Mouse (Mus musculus) limb, embryonic 11.5 days (tissue): Measurements from ENCODE around the gene Frrs1. TPM values are rescaled to one million over a fixed set of nuclear protein-coding genes. Genes with fewer than 3 reads are reported as not detected.

ENCODE experiments used
- ATAC-seq: fragments of 200-750 bp; cut with Nextera tagmentation; 2 replicates; pipeline ENCODE4 v1.8.0; 2017; ENCODE audit warnings: low read depth; ENCODE audit not compliant: insufficient number of reproducible peaks, low FRiP score, low TSS enrichment
- DNase-seq: peaks from one replicate; pipeline ENCODE4 v3.0.0-alpha.2; 2015; ENCODE audit warnings: low spot score
- H3K27ac ChIP-seq: fragments of 300-500 bp; sonication (generic); replicated peaks from 2 replicates; pipeline ENCODE4 v1.5.1; 2014; ENCODE audit warnings: low read depth, mild to moderate bottlenecking, low read length
- H3K27me3 ChIP-seq: fragments of 300-500 bp; sonication (generic); 2 replicates; pipeline ENCODE4 v1.6.1; 2014; ENCODE audit warnings: mild to moderate bottlenecking, low read length, mixed read lengths; ENCODE audit not compliant: control insufficient read depth, insufficient read depth
- H3K36me3 ChIP-seq: fragments of 300-500 bp; sonication (generic); 2 replicates; pipeline ENCODE4 v1.6.1; 2014; ENCODE audit warnings: mild to moderate bottlenecking, low read length, moderate library complexity, mixed read lengths; ENCODE audit not compliant: control insufficient read depth, insufficient read depth
- H3K4me1 ChIP-seq: fragments of 300-500 bp; sonication (generic); 2 replicates; pipeline ENCODE4 v1.6.1; 2014; ENCODE audit warnings: low read length, mixed read lengths; ENCODE audit not compliant: control insufficient read depth, insufficient read depth
- H3K4me2 ChIP-seq: fragments of 300-500 bp; sonication (generic); 2 replicates; pipeline ENCODE4 v1.6.1; 2014; ENCODE audit warnings: low read depth, mild to moderate bottlenecking, moderate library complexity; ENCODE audit not compliant: severe bottlenecking
- H3K4me3 ChIP-seq: fragments of 300-500 bp; sonication (generic); 2 replicates; pipeline ENCODE4 v1.5.1; 2014; ENCODE audit warnings: low read depth, low read length
- H3K9ac ChIP-seq: fragments of 300-500 bp; sonication (generic); 2 replicates; pipeline ENCODE4 v1.6.1; 2014; ENCODE audit warnings: mild to moderate bottlenecking, low read length
- H3K9me3 ChIP-seq: fragments of 300-500 bp; sonication (generic); 2 replicates; pipeline ENCODE4 v1.6.1; 2016; ENCODE audit warnings: low read length; ENCODE audit not compliant: control insufficient read depth
- WGBS: fragments of 180-500 bp; shearing (Covaris S2); extraction: QIAGEN DNeasy Blood & Tissue Kit; methylation state at CpG from one replicate; pipeline ENCODE4 v1.1.7; 2014; 5-methylcytosine and 5-hydroxymethylcytosine counted together
- polyA plus RNA-seq: library from polyadenylated mRNA; unstranded; fragments of >200 nt; fragmentation: Nextera tagmentation; extraction: Ambion mirVana; gene quantifications from 2 replicates; pipeline ENCODE4 v1.2.1, GENCODE M21; 2014

The Frrs1 gene
- polyA plus RNA-seq, 1 experiment from 2014 or later = 10.7 TPM

DNA sequence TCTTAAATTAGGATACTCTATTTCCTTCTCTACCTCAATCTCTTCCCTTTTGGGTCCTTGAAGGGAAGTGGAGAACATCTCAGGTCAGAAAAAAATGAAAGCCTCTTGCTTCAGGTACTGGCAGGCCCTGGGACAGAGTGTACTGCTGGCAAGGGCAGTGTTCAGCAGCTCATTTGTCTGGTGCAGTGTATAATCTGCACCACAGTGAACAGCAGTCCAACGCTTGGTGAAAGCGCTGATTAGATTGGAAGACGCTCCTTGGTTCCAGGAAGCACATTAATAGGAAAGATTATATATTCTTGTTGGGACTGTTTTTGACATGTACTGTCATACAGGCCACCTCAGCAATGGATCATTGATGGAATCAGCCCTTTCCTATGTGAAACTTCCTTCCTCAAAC, 92.2 kb downstream of the Frrs1 start:
- no peaks in the 10 kb centered on the region for H3K36me3 ChIP-seq
- 96% methylated on average over 3 of the region's 3 CpGs for WGBS
- DNase-seq = no peak
- no peak overlapping the region for H3K27ac ChIP-seq
- no peak overlapping the region for H3K4me3 ChIP-seq
- H3K4me2 ChIP-seq = no peak overlapping the region
- no peak overlapping the region for H3K9ac ChIP-seq
- no peaks in the 10 kb centered on the region for H3K9me3 ChIP-seq
- H3K27me3 ChIP-seq = no peaks in the 10 kb centered on the region
- H3K4me1 ChIP-seq = no peaks in the 10 kb centered on the region
- no peak for ATAC-seq

DNA sequence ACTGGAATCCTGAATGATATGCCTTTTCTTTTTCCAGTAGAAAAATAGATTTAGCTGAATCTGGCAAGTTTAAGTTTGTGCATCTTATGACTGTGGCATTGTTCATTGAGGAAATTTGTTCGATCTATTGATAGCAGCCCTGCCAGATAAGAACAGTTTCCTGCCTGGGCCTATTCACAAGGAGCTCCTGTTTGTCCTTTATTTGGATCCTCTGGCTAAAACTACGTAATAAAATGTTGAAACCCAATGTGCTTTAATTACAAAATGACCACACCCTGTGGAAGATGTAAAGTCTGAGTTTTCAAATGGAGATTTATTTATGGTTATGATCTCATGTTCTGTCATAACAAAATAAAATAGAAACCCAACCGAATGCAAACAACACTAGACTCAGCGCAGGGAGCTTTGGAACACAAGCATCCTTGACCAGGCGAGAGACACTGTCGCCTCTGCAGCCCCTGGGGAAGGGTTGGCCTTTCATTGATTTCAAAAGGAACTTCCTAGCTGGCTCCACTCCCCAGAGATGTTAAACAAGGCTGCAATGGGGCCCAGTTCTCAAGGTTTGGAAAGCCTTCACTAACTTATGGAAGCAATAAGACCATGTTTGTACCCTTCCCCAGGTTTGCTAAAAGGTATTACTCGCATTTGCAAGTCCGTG, 93.1 kb downstream of the Frrs1 start:
- H3K4me1 ChIP-seq = no peaks in the 10 kb centered on the region
- DNase-seq = no peak
- H3K36me3 ChIP-seq = no peaks in the 10 kb centered on the region
- no peaks in the 10 kb centered on the region for H3K9me3 ChIP-seq
- H3K27ac ChIP-seq = no peak overlapping the region
- ATAC-seq = no peak
- no peak overlapping the region for H3K4me2 ChIP-seq
- no peaks in the 10 kb centered on the region for H3K27me3 ChIP-seq
- 85% methylated on average over 8 of the region's 8 CpGs for WGBS
- no peak overlapping the region for H3K9ac ChIP-seq
- H3K4me3 ChIP-seq = no peak overlapping the region

DNA sequence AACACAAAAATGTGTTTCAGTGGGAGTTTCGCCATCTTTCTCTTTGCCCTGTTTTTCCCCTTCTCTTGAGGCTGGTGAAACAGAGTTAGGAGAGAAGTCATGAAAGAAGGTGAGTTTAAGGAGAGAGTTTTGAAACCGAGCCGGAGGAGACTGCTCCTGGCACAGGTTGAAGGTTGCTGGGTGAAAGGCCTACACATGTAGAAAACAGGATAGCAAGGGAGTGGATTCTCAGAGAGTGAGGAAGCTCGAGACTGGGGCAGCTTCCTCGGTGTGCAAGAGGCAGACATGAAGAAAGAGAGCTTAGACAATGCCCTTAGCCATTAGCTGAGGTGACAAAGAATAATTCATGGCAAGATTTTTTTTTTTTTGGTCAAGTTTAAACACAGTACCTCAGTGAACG, 94.1 kb downstream of the Frrs1 start:
- ATAC-seq (no peak), DNase-seq (no peak)
- whole genome bisulfite sequencing = 83% methylated on average over 6 of the region's 6 CpGs
- Histone ChIP-seq H3K36me3 (no peaks in the 10 kb centered on the region), H3K4me3 (no peak overlapping the region), H3K9me3 (no peaks in the 10 kb centered on the region), H3K4me2 (no peak overlapping the region), H3K27me3 (no peaks in the 10 kb centered on the region), H3K9ac (no peak overlapping the region), H3K27ac (no peak overlapping the region), H3K4me1 (no peaks in the 10 kb centered on the region)

DNA sequence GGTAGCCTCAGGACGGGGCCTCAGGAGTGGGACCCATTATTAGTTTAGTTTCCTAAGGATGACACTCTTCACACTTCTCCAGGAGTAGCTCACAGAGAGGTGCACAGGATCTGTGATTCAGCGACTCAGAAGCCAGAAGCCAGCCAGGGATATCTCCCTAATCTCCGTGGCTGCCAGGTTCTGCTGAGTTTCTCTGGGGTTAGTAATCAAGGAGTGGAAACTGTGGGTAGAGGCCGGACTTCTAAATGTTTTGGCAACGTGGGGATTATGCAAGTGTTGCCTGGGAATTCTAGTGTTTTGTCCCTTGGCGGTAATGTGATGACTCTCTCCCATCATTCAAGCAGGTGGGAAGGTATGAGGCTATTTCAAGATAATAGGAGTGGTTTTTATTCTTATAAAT, 95.8 kb downstream of the Frrs1 start:
- Histone ChIP-seq H3K36me3 (no peaks in the 10 kb centered on the region), H3K9ac (no peak overlapping the region), H3K4me1 (no peaks in the 10 kb centered on the region), H3K4me2 (no peak overlapping the region), H3K27ac (no peak overlapping the region), H3K27me3 (no peaks in the 10 kb centered on the region), H3K4me3 (no peak overlapping the region), H3K9me3 (no peaks in the 10 kb centered on the region)
- ATAC-seq (no peak), DNase-seq (no peak)
- WGBS = 72% methylated on average over 6 of the region's 6 CpGs

Other genes starting within 250 kb of the Frrs1 start
- 26.2 and 33.8 TPM in 2 replicates for gene Trmt13, start 244.9 kb upstream of the Frrs1 start, polyA plus RNA-seq
- 86.0 and 94.3 TPM in 2 replicates for gene Mfsd14a, start 196.8 kb upstream of the Frrs1 start, polyA plus RNA-seq
- gene Gm43191, start 178.2 kb upstream of the Frrs1 start, polyA plus RNA-seq = not detected in 2 replicates
- gene Slc35a3, start 146.6 kb upstream of the Frrs1 start, polyA plus RNA-seq = 6.8 and 8.5 TPM in 2 replicates
- 10.2 and 10.4 TPM in 2 replicates for gene Agl, start 51.3 kb upstream of the Frrs1 start, polyA plus RNA-seq
- gene 4930455H04Rik, start 108.8 kb downstream of the Frrs1 start, polyA plus RNA-seq = 0.11 TPM in 1 of 2 replicates, not detected in the other
- gene Palmd, start 109.5 kb downstream of the Frrs1 start, polyA plus RNA-seq = 2.4 and 2.9 TPM in 2 replicates